Mouse (Mus musculus): Measurements from ENCODE around the gene Gm20388. TPM values are rescaled to one million over a fixed set of nuclear protein-coding genes. Genes with fewer than 3 reads are reported as not detected.

Gm20388 gene
- polyA plus RNA-seq, 1 experiment: 18.7 TPM

- TF ChIP-seq POLR2A (IDR thresholded peaks at IDR 0.05; ENCODE audit: borderline replicate concordance, insufficient read depth, low read length) (no peak), CTCF (IDR thresholded peaks at IDR 0.05; ENCODE audit: borderline replicate concordance, insufficient read depth, low read depth, low read length) (no peak)
- Histone ChIP-seq H3K4me1 (ENCODE audit: control insufficient read depth, insufficient read depth, low read length) (peaks cover 81% of the 10 kb centered on the region), H3K4me3 (replicated peaks; ENCODE audit: insufficient read depth, low read depth, low read length) (no peak overlapping the region), H3K27ac (ENCODE audit: insufficient read depth, low read length) (peak overlapping the region; percentile 92), H3K27me3 (ENCODE audit: control insufficient read depth, insufficient read depth, low read length) (no peaks in the 10 kb centered on the region)
- peak in 1 of 2 experiments; percentile 37 for DNase-seq
- 29% methylated on average over 8 of the region's 8 CpGs for WGBS
These were observed 220.5 kb downstream of the Gm20388 start for GRCm38 (mm10) chr8:120131158-120131557.

DNA sequence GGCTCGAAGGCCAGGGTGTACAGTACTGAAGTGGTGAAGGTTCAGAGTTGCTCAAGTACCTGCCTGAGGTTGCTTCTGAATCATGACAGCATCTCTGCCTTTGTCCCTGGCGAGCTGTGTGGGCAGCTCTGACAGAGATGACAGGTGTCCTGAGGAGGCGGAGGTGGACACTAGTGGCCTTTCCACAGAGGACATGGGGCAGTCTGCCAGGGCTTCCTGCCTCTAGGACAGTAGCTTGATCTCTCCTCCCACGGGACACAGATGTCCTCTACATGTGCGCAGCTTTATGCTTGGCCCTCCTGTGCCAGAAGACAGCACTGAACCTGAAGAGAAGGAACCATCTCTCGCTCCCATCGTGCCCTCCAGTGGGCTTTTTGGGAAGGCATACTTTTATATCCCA is 222.5 kb downstream of the Gm20388 start:
- Histone ChIP-seq H3K27ac (ENCODE audit: insufficient read depth, low read length) (peak overlapping the region; percentile 85), H3K4me1 (ENCODE audit: control insufficient read depth, insufficient read depth, low read length) (peaks cover 79% of the 10 kb centered on the region), H3K27me3 (ENCODE audit: control insufficient read depth, insufficient read depth, low read length) (no peaks in the 10 kb centered on the region), H3K4me3 (replicated peaks; ENCODE audit: insufficient read depth, low read depth, low read length) (no peak overlapping the region)
- TF ChIP-seq POLR2A (IDR thresholded peaks at IDR 0.05; ENCODE audit: borderline replicate concordance, insufficient read depth, low read length) (peak; percentile 46; the same call in 1 of the 2 replicates), CTCF (IDR thresholded peaks at IDR 0.05; ENCODE audit: borderline replicate concordance, insufficient read depth, low read depth, low read length) (peak; percentile 62; the same call in 1 of the 2 replicates)
- 12% methylated on average over 7 of the region's 7 CpGs for WGBS
- DNase-seq: peak; percentile 91 to 97

DNA sequence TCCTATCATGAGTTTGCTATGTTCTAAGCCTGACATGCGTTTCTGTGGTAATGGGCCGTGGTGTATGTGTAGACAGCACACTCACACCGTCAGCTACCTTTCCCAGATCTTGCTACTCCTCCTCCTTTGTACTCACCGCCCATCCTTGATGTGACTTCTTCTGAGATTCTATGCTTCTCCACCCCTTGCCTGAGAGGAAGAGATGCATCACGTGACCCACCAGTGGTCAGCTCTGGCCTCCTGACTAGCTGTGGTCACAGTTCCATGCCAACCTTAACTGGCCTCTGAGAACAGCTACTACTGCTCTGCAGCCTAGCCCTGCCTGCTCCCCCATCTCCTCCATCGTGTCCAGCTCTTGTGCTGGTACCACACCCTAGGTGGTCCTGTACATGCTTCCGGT is 225.0 kb downstream of the Gm20388 start:
- Histone ChIP-seq H3K4me3 (replicated peaks; ENCODE audit: insufficient read depth, low read depth, low read length) (no peak overlapping the region), H3K27ac (ENCODE audit: insufficient read depth, low read length) (peak overlapping the region; percentile 75), H3K27me3 (ENCODE audit: control insufficient read depth, insufficient read depth, low read length) (no peaks in the 10 kb centered on the region), H3K4me1 (ENCODE audit: control insufficient read depth, insufficient read depth, low read length) (peaks cover 79% of the 10 kb centered on the region)
- no peak for DNase-seq
- no peak for TF ChIP-seq POLR2A (IDR thresholded peaks at IDR 0.05; ENCODE audit: borderline replicate concordance, insufficient read depth, low read length)
- 81% methylated on average over 7 of the region's 7 CpGs for WGBS

GRCm38 (mm10) chr8:120136618-120137017 is 226.0 kb downstream of the Gm20388 start:
- DNase-seq: peak; percentile 68 to 76
- TF ChIP-seq CTCF (IDR thresholded peaks at IDR 0.05; ENCODE audit: borderline replicate concordance, insufficient read depth, low read depth, low read length): peak; percentile 15; the same call in 1 of the 2 replicates
- TF ChIP-seq POLR2A (IDR thresholded peaks at IDR 0.05; ENCODE audit: borderline replicate concordance, insufficient read depth, low read length): no peak
- 7% methylated on average over 7 of the region's 7 CpGs for WGBS
- peaks cover 77% of the 10 kb centered on the region for H3K4me1 ChIP-seq (ENCODE audit: control insufficient read depth, insufficient read depth, low read length)
- H3K4me3 ChIP-seq (replicated peaks; ENCODE audit: insufficient read depth, low read depth, low read length): no peak overlapping the region
- peak overlapping the region; percentile 75 for H3K27ac ChIP-seq (ENCODE audit: insufficient read depth, low read length)
- H3K27me3 ChIP-seq (ENCODE audit: control insufficient read depth, insufficient read depth, low read length): no peaks in the 10 kb centered on the region

DNA sequence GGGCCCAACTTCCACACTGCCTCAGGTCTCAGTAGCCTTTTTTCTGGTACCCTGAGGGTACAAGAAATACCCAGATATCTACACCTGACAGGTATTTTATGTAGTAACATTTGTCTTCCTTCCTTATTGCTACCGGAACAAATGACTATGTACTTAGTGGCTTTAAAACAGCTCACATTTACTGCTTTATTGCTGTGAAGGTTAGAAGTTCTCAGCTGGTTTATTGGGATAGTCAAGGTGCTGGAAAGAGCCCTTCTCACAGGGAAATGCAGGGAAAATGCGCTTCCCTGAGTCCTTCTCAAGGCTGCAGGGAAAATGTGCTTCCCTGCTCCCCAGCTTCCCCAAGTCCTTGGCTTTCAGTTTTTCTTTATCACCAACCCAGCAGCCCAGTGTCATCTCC is 228.3 kb downstream of the Gm20388 start:
- Histone ChIP-seq H3K27me3 (ENCODE audit: control insufficient read depth, insufficient read depth, low read length) (no peaks in the 10 kb centered on the region), H3K27ac (ENCODE audit: insufficient read depth, low read length) (no peak overlapping the region), H3K4me3 (replicated peaks; ENCODE audit: insufficient read depth, low read depth, low read length) (no peak overlapping the region), H3K4me1 (ENCODE audit: control insufficient read depth, insufficient read depth, low read length) (peaks cover 69% of the 10 kb centered on the region)
- no peak for TF ChIP-seq POLR2A (IDR thresholded peaks at IDR 0.05; ENCODE audit: borderline replicate concordance, insufficient read depth, low read length)
- no peak for TF ChIP-seq CTCF (IDR thresholded peaks at IDR 0.05; ENCODE audit: borderline replicate concordance, insufficient read depth, low read depth, low read length)
- no peak for DNase-seq
- WGBS: 98% methylated on average over 2 of the region's 2 CpGs

DNA sequence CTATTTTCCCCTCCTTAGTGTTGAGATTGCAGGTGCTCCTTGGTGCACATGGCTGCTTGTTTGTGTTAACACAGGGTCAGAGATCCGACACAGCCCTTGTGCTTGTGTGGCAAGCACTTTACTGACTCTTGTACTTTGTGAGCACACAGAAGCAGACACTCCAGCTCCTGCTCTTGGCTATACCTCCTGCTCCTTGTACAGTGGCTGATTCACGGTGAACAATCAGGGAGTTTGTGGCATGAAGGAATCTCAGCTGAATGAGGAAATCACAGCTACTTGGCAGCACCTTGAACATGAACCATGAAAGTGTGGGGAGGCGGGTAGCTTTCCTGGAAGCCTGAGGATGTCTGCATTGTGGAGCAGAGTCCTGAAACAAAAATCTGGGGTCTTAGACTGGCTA is 230.1 kb downstream of the Gm20388 start:
- Histone ChIP-seq H3K27ac (ENCODE audit: insufficient read depth, low read length) (no peak overlapping the region), H3K4me3 (replicated peaks; ENCODE audit: insufficient read depth, low read depth, low read length) (no peak overlapping the region), H3K27me3 (ENCODE audit: control insufficient read depth, insufficient read depth, low read length) (no peaks in the 10 kb centered on the region), H3K4me1 (ENCODE audit: control insufficient read depth, insufficient read depth, low read length) (peaks cover 72% of the 10 kb centered on the region)
- TF ChIP-seq CTCF (IDR thresholded peaks at IDR 0.05; ENCODE audit: borderline replicate concordance, insufficient read depth, low read depth, low read length): no peak
- no peak for TF ChIP-seq POLR2A (IDR thresholded peaks at IDR 0.05; ENCODE audit: borderline replicate concordance, insufficient read depth, low read length)
- WGBS: 57% methylated on average over 3 of the region's 3 CpGs
- no peak for DNase-seq

DNA sequence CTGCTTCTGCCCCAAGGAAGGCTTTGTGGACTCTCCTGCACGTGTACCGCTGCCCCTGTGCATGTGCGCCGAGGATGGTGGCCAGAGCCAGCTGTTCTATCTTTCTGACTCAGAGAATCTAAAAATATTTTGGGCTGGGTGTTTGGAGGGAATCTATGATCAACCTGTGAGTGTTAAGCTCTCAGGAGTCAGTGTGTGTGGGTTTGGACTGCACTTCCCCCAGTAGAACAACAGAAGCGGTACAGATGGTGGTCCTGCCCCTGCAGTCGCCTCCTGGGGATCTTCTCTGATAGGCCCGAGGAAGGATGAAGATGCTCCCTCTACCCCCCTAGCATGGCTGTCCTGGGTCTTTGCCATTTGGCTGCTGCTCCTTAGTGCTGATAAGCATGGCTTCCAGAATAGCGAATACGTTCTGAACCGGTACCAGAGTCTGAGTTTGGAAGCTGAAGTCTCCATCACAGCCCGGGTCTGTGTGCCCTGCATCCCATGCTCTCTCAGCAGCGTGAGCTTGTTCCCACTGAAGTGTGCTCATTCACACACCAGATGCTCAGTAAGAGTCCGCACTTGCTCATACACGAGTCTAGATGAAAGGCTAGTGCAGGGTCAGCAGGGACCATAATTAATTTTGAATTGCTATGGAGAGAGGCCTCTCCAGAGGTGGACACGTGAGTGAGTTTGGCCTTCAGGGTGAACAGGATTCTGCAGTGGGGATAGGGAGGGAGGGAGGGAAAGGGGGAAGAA is 233.4 kb downstream of the Gm20388 start:
- peaks cover 56% of the 10 kb centered on the region for H3K4me1 ChIP-seq (ENCODE audit: control insufficient read depth, insufficient read depth, low read length)
- DNase-seq: no peak
- H3K27me3 ChIP-seq (ENCODE audit: control insufficient read depth, insufficient read depth, low read length): no peaks in the 10 kb centered on the region
- TF ChIP-seq CTCF (IDR thresholded peaks at IDR 0.05; ENCODE audit: borderline replicate concordance, insufficient read depth, low read depth, low read length): no peak
- peak overlapping the region; percentile 90 for H3K27ac ChIP-seq (ENCODE audit: insufficient read depth, low read length)
- WGBS: 13% methylated on average over 15 of the region's 15 CpGs
- no peak overlapping the region for H3K4me3 ChIP-seq (replicated peaks; ENCODE audit: insufficient read depth, low read depth, low read length)

DNA sequence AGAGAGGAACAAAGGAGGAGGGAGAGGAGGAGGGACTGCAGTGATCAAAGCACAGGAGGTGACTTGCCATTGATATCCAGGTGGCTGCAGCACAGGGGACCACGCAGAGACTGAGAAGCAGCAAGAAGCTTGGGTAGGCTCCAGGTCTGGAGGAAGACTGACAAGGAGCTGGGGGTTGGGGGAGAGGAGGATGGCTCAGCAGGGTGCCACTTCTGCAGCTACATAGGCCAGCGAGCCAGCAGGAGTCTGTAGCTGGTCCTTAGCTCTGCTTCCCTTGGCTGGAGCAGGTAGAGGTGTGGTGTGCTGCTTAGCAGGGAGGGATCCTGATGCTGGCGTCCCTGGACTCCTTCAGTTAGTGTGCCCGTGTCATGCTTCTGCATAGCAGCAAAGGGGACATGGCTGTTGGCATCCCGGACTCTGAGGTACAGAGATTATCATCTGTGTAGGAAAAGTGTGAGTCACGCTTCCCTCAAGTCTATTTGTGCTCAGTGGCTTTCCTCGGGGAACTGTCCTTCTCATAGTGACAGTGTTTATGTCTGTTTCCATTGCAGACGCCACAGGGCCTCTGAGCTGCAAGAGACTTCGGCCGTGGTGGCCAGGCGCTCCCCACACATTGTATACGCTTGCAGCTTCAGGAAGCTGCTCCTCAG is 234.1 kb downstream of the Gm20388 start:
- TF ChIP-seq POLR2A (IDR thresholded peaks at IDR 0.05; ENCODE audit: borderline replicate concordance, insufficient read depth, low read length): no peak
- no peak for TF ChIP-seq CTCF (IDR thresholded peaks at IDR 0.05; ENCODE audit: borderline replicate concordance, insufficient read depth, low read depth, low read length)
- Histone ChIP-seq H3K4me1 (ENCODE audit: control insufficient read depth, insufficient read depth, low read length) (peaks cover 50% of the 10 kb centered on the region), H3K4me3 (replicated peaks; ENCODE audit: insufficient read depth, low read depth, low read length) (no peak overlapping the region), H3K27me3 (ENCODE audit: control insufficient read depth, insufficient read depth, low read length) (no peaks in the 10 kb centered on the region), H3K27ac (ENCODE audit: insufficient read depth, low read length) (peak overlapping the region; percentile 90)
- peak; percentile 67 to 74 for DNase-seq
- 17% methylated on average over 12 of the region's 12 CpGs for WGBS
